Mouse (Mus musculus) embryonic facial prominence, embryonic 12.5 days (tissue): ENCODE data around the gene Kif16b. TPM values are rescaled to one million over a fixed set of nuclear protein-coding genes. Genes with fewer than 3 reads are reported as not detected.
A peak's percentile ranks its signal among the peaks of the same experiment; 100 is the strongest.

ENCODE experiments used
- ATAC-seq: fragments of 200-750 bp; cut with Nextera tagmentation; 2 replicates; pipeline ENCODE4 v1.8.0; 2017; ENCODE audit not compliant: insufficient number of reproducible peaks, insufficient read depth, low FRiP score, low TSS enrichment
- H3K27ac ChIP-seq: fragments of 300-500 bp; sonication (generic); 2 replicates; pipeline ENCODE4 v1.5.1; 2016; ENCODE audit warnings: mild to moderate bottlenecking
- H3K27me3 ChIP-seq: fragments of 300-500 bp; sonication (generic); 2 replicates; pipeline ENCODE4 v1.6.1; 2016; ENCODE audit warnings: mild to moderate bottlenecking, moderate library complexity
- H3K36me3 ChIP-seq: fragments of 300-500 bp; sonication (generic); 2 replicates; pipeline ENCODE4 v1.6.1; 2016; ENCODE audit warnings: mild to moderate bottlenecking
- H3K4me1 ChIP-seq: fragments of 300-500 bp; sonication (generic); 2 replicates; pipeline ENCODE4 v1.6.1; 2016
- H3K4me2 ChIP-seq: fragments of 300-500 bp; sonication (generic); replicated peaks from 2 replicates; pipeline ENCODE4 v1.6.1; 2016; ENCODE audit warnings: mild to moderate bottlenecking, moderate library complexity
- H3K4me3 ChIP-seq: fragments of 300-500 bp; sonication (generic); 2 replicates; pipeline ENCODE4 v1.5.1; 2016; ENCODE audit warnings: mild to moderate bottlenecking
- H3K9ac ChIP-seq: fragments of 300-500 bp; sonication (generic); 2 replicates; pipeline ENCODE4 v1.6.1; 2016; ENCODE audit warnings: mild to moderate bottlenecking, moderate library complexity
- H3K9me3 ChIP-seq: fragments of 300-500 bp; sonication (generic); 2 replicates; pipeline ENCODE4 v1.6.1; 2016; ENCODE audit warnings: mild to moderate bottlenecking, moderate library complexity
- WGBS: fragments of 180-500 bp; shearing (Covaris S2); methylation state at CpG from one replicate; pipeline ENCODE4 v1.1.7; 2016; 5-methylcytosine and 5-hydroxymethylcytosine counted together
- polyA plus RNA-seq: library from polyadenylated mRNA; unstranded; fragments of >200 nt; fragmentation: Nextera tagmentation; extraction: Ambion mirVana; gene quantifications from 2 replicates; pipeline ENCODE4 v1.2.1, GENCODE M21; 2016

Gene Kif16b
- polyA plus RNA-seq, 1 experiment from 2014 or later, result 11.3 TPM

DNA sequence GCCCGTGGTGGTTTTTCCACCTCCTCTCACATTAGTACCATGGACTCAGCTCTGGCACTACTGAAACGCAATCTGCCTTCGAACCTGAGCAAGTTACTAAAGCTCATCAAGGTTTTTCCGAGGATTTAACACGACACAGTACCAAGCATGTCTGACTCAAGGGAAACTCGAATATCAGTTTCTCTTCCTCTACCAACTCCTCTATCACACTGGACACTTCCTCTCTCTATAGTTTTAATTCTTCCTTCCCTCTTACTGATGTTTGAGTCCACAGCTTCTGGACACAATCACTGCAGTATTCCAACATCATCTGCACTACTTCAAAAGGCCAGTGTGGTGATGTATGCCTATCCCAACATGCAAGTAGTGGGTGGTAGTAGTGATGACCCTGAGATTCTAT lies 40.3 kb downstream of the Kif16b start:
- H3K9me3 ChIP-seq, result no peaks in the 10 kb centered on the region
- 83% methylated on average over 6 of the region's 6 CpGs for WGBS
- no peak overlapping the region for H3K27ac ChIP-seq
- H3K36me3 ChIP-seq, result peaks cover 4% of the 10 kb centered on the region; the same call in 1 of the 2 replicates
- no peaks in the 10 kb centered on the region for H3K4me1 ChIP-seq
- no peaks in the 10 kb centered on the region for H3K27me3 ChIP-seq
- H3K4me2 ChIP-seq, result no peak overlapping the region
- ATAC-seq, result no peak
- no peak overlapping the region for H3K4me3 ChIP-seq
- no peak overlapping the region for H3K9ac ChIP-seq

- Histone ChIP-seq H3K4me2 (no peak overlapping the region), H3K9me3 (no peaks in the 10 kb centered on the region), H3K4me1 (no peaks in the 10 kb centered on the region), H3K27me3 (no peaks in the 10 kb centered on the region), H3K27ac (no peak overlapping the region), H3K4me3 (no peak overlapping the region), H3K9ac (no peak overlapping the region), H3K36me3 (peaks cover 4% of the 10 kb centered on the region; the same call in 1 of the 2 replicates)
- WGBS, result 66% methylated on average over 4 of the region's 4 CpGs
- no peak for ATAC-seq
These were observed 41.9 kb downstream of the Kif16b start for GRCm38 (mm10) chr2:142859452-142859851.

GRCm38 (mm10) chr2:142838775-142839174 lies 62.6 kb downstream of the Kif16b start:
- Histone ChIP-seq H3K27me3 (no peaks in the 10 kb centered on the region), H3K9ac (no peak overlapping the region), H3K27ac (no peak overlapping the region), H3K4me3 (no peak overlapping the region), H3K4me2 (no peak overlapping the region), H3K36me3 (no peaks in the 10 kb centered on the region; the same call in 1 of the 2 replicates), H3K9me3 (no peaks in the 10 kb centered on the region), H3K4me1 (no peaks in the 10 kb centered on the region)
- WGBS, result 72% methylated on average over 3 of the region's 3 CpGs
- no peak for ATAC-seq

DNA sequence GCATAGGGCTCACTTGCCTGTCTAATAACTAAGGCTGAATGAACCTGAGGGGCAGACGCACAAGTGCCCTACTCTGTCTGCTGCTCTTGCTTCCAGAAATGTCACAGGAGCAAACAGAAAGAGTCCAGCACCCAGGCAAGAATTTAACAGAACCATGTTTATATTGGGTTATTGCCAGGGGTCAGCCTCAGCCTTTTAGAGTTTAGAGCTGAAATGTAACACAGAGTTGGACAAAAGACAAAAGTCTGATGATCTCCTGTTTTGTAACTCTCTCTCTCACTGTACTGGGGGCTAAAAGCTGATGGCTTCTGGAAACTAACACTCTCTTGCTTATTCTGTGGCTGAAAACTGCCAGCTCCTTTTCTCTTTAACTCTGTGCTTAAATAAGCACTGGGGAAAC lies 63.2 kb downstream of the Kif16b start:
- Histone ChIP-seq H3K9ac (no peak overlapping the region), H3K27ac (0 out of 2 replicates have a peak overlapping the region, but pooled peaks have one; percentile 18), H3K4me2 (no peak overlapping the region), H3K36me3 (no peaks in the 10 kb centered on the region; the same call in 1 of the 2 replicates), H3K27me3 (no peaks in the 10 kb centered on the region), H3K9me3 (no peaks in the 10 kb centered on the region), H3K4me3 (no peak overlapping the region), H3K4me1 (no peaks in the 10 kb centered on the region)
- WGBS, result 69% methylated on average over 1 of the region's 1 CpGs
- ATAC-seq, result no peak

GRCm38 (mm10) chr2:142834751-142835150 lies 66.6 kb downstream of the Kif16b start:
- Histone ChIP-seq H3K27ac (no peak overlapping the region), H3K9me3 (no peaks in the 10 kb centered on the region), H3K4me3 (no peak overlapping the region), H3K4me2 (no peak overlapping the region), H3K27me3 (no peaks in the 10 kb centered on the region), H3K36me3 (no peaks in the 10 kb centered on the region; the same call in 1 of the 2 replicates), H3K9ac (no peak overlapping the region), H3K4me1 (no peaks in the 10 kb centered on the region)
- ATAC-seq, result no peak
- 83% methylated on average over 3 of the region's 3 CpGs for whole genome bisulfite sequencing

DNA sequence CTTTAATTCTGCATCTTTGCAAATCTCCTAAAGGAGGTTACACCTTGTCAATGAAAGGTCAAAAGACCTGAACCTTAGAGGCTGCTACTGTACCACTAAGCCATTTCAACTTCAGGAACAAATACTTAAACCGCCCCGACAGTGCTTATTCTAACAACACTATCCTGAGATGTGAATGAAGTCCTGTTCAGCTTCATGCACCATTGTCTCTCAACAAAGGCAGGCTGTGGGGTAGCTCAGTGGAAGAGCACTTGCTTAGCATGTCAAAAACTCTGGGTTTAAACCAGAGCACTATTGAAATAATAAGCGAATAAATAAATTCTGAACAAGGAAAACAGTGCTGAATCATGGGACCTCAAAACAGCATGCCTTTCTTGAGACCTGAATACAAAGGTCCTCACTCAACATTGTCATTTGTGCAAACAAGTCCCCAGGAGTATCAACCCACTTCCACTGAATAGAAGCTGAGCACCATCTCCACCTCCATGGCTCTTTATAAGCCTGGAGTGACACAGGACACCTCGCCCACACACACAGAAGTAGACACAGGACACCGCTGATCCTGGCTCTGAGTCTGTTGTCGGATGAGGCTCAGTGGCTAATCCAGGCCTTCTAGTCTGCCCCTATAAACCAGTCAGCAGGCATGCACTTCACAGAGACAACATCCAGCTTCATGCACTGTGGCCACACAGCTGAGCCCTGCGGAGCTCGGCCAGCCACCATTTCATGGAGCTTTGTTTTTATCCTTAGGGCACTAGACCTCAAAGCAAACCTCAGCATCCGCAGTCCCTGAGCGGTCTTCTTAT lies 68.5 kb downstream of the Kif16b start:
- Histone ChIP-seq H3K27me3 (no peaks in the 10 kb centered on the region), H3K36me3 (no peaks in the 10 kb centered on the region; the same call in 1 of the 2 replicates), H3K9ac (no peak overlapping the region), H3K4me2 (no peak overlapping the region), H3K9me3 (no peaks in the 10 kb centered on the region), H3K4me3 (no peak overlapping the region), H3K27ac (no peak overlapping the region), H3K4me1 (no peaks in the 10 kb centered on the region)
- 58% methylated on average over 10 of the region's 10 CpGs for WGBS
- peak; percentile 74; the same call in 1 of the 2 replicates for ATAC-seq

- ATAC-seq, result no peak
- no peaks in the 10 kb centered on the region for H3K9me3 ChIP-seq
- WGBS, result 33% methylated on average over 2 of the region's 2 CpGs
- no peak overlapping the region for H3K9ac ChIP-seq
- H3K27me3 ChIP-seq, result no peaks in the 10 kb centered on the region
- no peaks in the 10 kb centered on the region for H3K36me3 ChIP-seq
- no peak overlapping the region for H3K4me3 ChIP-seq
- no peak overlapping the region for H3K4me2 ChIP-seq
- H3K4me1 ChIP-seq, result no peaks in the 10 kb centered on the region
- H3K27ac ChIP-seq, result no peak overlapping the region
These were observed 88.3 kb downstream of the Kif16b start for GRCm38 (mm10) chr2:142813033-142813432.

DNA sequence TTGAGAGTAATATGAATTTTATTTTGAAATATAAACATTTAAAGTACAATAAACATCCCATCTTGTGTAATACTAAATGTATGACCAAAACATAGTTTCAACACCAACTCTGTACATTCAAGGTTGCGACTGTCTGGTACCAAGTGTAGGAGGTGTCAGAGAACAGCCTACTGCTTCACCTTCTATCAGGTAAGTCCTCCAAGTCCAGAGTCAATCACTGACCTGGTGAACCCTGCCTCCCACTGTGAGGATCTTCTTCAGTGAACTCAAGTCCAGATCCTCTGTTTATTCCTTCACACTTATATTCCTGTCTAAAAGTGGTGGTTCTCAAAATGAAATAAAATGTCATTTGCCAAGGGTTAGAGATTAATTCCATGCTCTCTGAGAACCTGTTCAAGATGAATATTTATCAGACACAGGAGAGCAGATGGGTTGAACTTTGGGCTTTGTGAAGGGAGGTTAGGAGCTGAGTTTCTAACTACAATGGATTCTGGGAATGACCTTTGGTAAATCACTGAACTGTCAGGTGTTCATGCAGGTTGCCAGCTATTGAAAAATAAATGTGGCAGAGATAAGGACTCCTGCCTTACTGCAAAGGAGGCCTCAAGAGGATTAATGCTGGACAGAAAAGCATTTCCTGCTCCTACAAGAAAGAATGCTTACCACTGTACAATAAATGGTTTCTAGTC lies 97.4 kb downstream of the Kif16b start:
- Histone ChIP-seq H3K9ac (no peak overlapping the region), H3K4me1 (no peaks in the 10 kb centered on the region), H3K4me3 (no peak overlapping the region), H3K4me2 (no peak overlapping the region), H3K36me3 (no peaks in the 10 kb centered on the region), H3K27me3 (no peaks in the 10 kb centered on the region), H3K9me3 (no peaks in the 10 kb centered on the region), H3K27ac (no peak overlapping the region)
- ATAC-seq, result no peak
- 93% methylated on average over 1 of the region's 1 CpGs for WGBS

DNA sequence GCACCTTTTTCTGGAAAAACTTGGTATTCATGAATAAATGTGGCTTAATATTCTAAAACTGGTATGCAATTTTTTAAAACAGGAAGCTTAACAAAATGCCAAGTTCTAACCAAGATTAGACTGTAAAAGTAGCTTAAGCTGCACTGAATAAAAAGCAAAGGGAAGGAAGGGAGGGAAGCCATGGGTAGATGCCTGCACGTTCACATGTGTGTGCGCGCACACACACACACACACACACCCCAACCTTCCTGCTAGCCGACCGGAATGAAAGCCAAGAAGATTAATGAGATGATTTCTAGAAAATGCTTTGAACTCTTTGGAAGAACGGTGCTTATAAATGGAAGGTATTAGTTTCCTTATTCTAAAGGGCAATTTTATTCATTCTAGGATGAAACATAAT lies 104.0 kb downstream of the Kif16b start:
- no peaks in the 10 kb centered on the region for H3K4me1 ChIP-seq
- H3K9ac ChIP-seq, result no peak overlapping the region
- no peaks in the 10 kb centered on the region for H3K36me3 ChIP-seq
- H3K4me3 ChIP-seq, result no peak overlapping the region
- H3K27ac ChIP-seq, result no peak overlapping the region
- no peak for ATAC-seq
- 59% methylated on average over 6 of the region's 6 CpGs for WGBS
- H3K9me3 ChIP-seq, result no peaks in the 10 kb centered on the region
- H3K27me3 ChIP-seq, result no peaks in the 10 kb centered on the region
- H3K4me2 ChIP-seq, result no peak overlapping the region

- no peaks in the 10 kb centered on the region; the same call in 1 of the 2 replicates for H3K27me3 ChIP-seq
- 79% methylated on average over 1 of the region's 1 CpGs for WGBS
- no peak for ATAC-seq
- no peak overlapping the region for H3K4me2 ChIP-seq
- H3K36me3 ChIP-seq, result no peaks in the 10 kb centered on the region
- no peak overlapping the region for H3K27ac ChIP-seq
- H3K9ac ChIP-seq, result no peak overlapping the region
- no peaks in the 10 kb centered on the region for H3K4me1 ChIP-seq
- no peaks in the 10 kb centered on the region for H3K9me3 ChIP-seq
- no peak overlapping the region for H3K4me3 ChIP-seq
These were observed 126.0 kb downstream of the Kif16b start for GRCm38 (mm10) chr2:142775358-142775757.

GRCm38 (mm10) chr2:142774752-142775151 lies 126.6 kb downstream of the Kif16b start:
- H3K9me3 ChIP-seq, result no peaks in the 10 kb centered on the region
- no peaks in the 10 kb centered on the region for H3K36me3 ChIP-seq
- no peak overlapping the region for H3K4me3 ChIP-seq
- H3K4me1 ChIP-seq, result no peaks in the 10 kb centered on the region
- no peak overlapping the region for H3K4me2 ChIP-seq
- no peak overlapping the region for H3K27ac ChIP-seq
- ATAC-seq, result no peak
- no peak overlapping the region for H3K9ac ChIP-seq
- H3K27me3 ChIP-seq, result no peaks in the 10 kb centered on the region; the same call in 1 of the 2 replicates
- 64% methylated on average over 1 of the region's 1 CpGs for WGBS

DNA sequence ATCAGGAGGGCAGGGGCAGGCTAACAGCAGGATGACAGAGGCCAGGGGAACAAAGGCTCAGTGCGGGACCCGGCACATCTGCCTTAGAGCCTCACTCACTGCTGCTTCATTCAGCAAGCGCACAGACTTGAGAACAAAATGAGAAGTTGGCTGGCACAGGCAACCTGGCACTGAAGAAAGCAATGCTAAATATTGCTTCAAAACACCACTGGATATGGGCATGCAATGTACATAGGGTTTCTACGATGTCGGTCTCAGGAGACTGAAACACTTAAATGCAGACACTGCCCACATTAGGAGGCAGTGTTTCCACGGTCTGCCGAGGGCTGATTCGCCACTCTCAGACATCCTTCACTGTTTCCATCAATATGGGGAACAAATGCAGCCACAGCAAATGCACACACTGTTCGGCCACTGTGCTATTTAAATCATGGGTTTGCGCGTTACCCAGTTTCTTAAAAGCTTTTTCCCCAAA lies 131.6 kb downstream of the Kif16b start:
- Histone ChIP-seq H3K36me3 (no peaks in the 10 kb centered on the region), H3K27ac (no peak overlapping the region), H3K4me2 (no peak overlapping the region), H3K4me3 (no peak overlapping the region), H3K9ac (no peak overlapping the region), H3K9me3 (no peaks in the 10 kb centered on the region), H3K4me1 (no peaks in the 10 kb centered on the region), H3K27me3 (no peaks in the 10 kb centered on the region; the same call in 1 of the 2 replicates)
- WGBS, result 69% methylated on average over 11 of the region's 11 CpGs
- no peak for ATAC-seq
